Mouse (Mus musculus) stomach, embryonic 14.5 days (tissue): ENCODE measurements around the gene Ell2. TPM values are rescaled to one million over a fixed set of nuclear protein-coding genes. Genes with fewer than 3 reads are reported as not detected.

Experiments
- ATAC-seq: fragments of 200-750 bp; cut with Nextera tagmentation; 2 replicates; pipeline ENCODE4 v1.8.0; 2017; ENCODE audit warnings: low read depth, moderate TSS enrichment; ENCODE audit not compliant: insufficient number of reproducible peaks, insufficient read depth, low FRiP score
- H3K27ac ChIP-seq: fragments of 300-500 bp; sonication (generic); 2 replicates; pipeline ENCODE4 v1.5.1; 2014; ENCODE audit warnings: mild to moderate bottlenecking, low read length, moderate library complexity, mixed read lengths
- H3K27me3 ChIP-seq: fragments of 300-500 bp; sonication (generic); 2 replicates; pipeline ENCODE4 v1.6.1; 2014; ENCODE audit warnings: low read length, control low read depth, mixed read lengths; ENCODE audit not compliant: control insufficient read depth, insufficient read depth
- H3K36me3 ChIP-seq: fragments of 300-500 bp; sonication (generic); 2 replicates; pipeline ENCODE4 v1.6.1; 2014; ENCODE audit warnings: mild to moderate bottlenecking, control low read depth, low read length, moderate library complexity, mixed read lengths; ENCODE audit not compliant: control insufficient read depth, insufficient read depth
- H3K4me1 ChIP-seq: fragments of 300-500 bp; sonication (generic); 2 replicates; pipeline ENCODE4 v1.6.1; 2014; ENCODE audit warnings: low read length, control low read depth, mixed read lengths; ENCODE audit not compliant: control insufficient read depth, insufficient read depth
- H3K4me2 ChIP-seq: fragments of 300-500 bp; sonication (generic); replicated peaks from 2 replicates; pipeline ENCODE4 v1.6.1; 2014; ENCODE audit warnings: low read depth, low read length, control low read depth
- H3K4me3 ChIP-seq: fragments of 300-500 bp; sonication (generic); 2 replicates; pipeline ENCODE4 v1.5.1; 2014; ENCODE audit warnings: low read depth, low read length, control low read depth
- H3K9ac ChIP-seq: fragments of 300-500 bp; sonication (generic); replicated peaks from 2 replicates; pipeline ENCODE4 v1.6.1; 2014; ENCODE audit warnings: low read depth, mild to moderate bottlenecking, control low read depth, low read length, moderate library complexity, mixed read lengths
- H3K9me3 ChIP-seq: fragments of 300-500 bp; sonication (generic); 2 replicates; pipeline ENCODE4 v1.6.1; 2016; ENCODE audit warnings: low read depth, low read length, control low read depth; ENCODE audit not compliant: control insufficient read depth
- WGBS: fragments of 180-500 bp; shearing (Covaris S2); extraction: QIAGEN DNeasy Blood & Tissue Kit; methylation state at CpG from one replicate; pipeline ENCODE4 v1.1.7; 2014; 5-methylcytosine and 5-hydroxymethylcytosine counted together
- polyA plus RNA-seq: library from polyadenylated mRNA; unstranded; fragments of >200 nt; fragmentation: Nextera tagmentation; extraction: Ambion mirVana; gene quantifications from 2 replicates; pipeline ENCODE4 v1.2.1, GENCODE M21; 2014

Gene Ell2
- polyA plus RNA-seq, 1 experiment from 2014 or later: 11.2 TPM

DNA sequence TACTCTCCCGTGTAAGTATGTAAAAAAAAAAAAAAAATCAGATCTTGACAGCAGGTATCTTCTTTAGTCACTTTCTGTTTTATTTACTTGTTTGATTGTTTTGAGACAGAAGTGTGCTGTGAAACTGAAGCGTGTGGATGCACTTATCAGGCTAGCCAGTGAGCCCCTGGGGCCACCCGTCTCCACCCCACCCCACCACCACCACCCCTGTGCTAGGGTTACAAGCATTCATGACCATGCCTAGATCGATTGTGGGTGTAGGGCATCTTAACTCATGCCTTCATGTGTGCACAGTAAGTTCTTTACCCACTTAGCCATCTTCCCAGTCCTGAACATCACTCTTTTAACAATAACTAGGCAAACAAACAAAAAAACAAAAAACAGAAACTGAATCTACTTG is 13.1 kb downstream of the Ell2 start:
- H3K4me2 ChIP-seq: no peak overlapping the region
- H3K36me3 ChIP-seq: no peaks in the 10 kb centered on the region
- no peak overlapping the region for H3K27ac ChIP-seq
- 79% methylated on average over 4 of the region's 4 CpGs for whole genome bisulfite sequencing
- H3K4me1 ChIP-seq: no peaks in the 10 kb centered on the region
- no peak overlapping the region for H3K4me3 ChIP-seq
- no peaks in the 10 kb centered on the region for H3K27me3 ChIP-seq
- no peak overlapping the region for H3K9ac ChIP-seq
- no peak for ATAC-seq
- no peaks in the 10 kb centered on the region for H3K9me3 ChIP-seq

DNA sequence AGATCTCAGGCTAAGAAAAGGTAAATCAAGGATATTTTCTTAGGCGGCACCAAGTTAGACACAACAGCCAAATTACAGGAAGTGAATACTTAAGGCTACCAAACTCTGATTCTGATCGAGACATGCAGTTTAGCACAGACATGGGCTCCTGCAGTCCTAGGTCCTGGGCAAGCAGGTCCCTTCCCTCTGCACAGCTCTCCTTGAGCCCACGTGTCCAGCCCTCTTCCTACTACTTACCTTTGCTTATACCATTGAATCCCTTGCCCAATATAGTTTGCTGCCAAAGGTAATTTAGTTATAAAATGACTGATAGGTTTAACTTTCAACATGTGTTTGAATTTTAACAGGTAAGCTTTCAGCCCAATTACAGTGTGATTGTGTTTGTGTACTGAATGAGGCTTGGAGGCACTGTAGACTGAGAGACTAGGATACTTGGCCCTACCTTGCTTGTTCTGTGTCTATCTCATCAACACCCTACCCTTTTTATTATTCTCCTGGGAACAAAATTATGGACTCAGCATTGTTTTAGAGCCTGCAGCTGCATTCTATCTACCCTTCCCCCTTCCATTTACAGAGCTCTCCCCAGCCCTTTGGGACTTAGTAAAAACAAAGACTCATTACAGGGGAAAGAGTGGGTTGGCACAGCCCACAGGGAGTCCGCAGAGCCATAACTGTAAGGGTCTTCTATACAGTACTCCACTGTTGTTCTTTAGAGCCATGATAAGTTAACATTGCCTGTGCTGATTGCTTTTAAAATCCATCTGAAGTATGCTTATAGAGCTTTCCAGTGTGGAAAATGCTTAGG is 20.2 kb downstream of the Ell2 start:
- Histone ChIP-seq H3K4me1 (no peaks in the 10 kb centered on the region), H3K4me2 (no peak overlapping the region), H3K27ac (no peak overlapping the region), H3K27me3 (no peaks in the 10 kb centered on the region), H3K36me3 (no peaks in the 10 kb centered on the region), H3K4me3 (no peak overlapping the region), H3K9me3 (no peaks in the 10 kb centered on the region), H3K9ac (no peak overlapping the region)
- ATAC-seq: no peak
- 65% methylated on average over 4 of the region's 4 CpGs for WGBS

- Histone ChIP-seq H3K9me3 (no peaks in the 10 kb centered on the region), H3K27me3 (no peaks in the 10 kb centered on the region), H3K4me3 (no peak overlapping the region), H3K9ac (no peak overlapping the region), H3K27ac (no peak overlapping the region), H3K4me1 (no peaks in the 10 kb centered on the region), H3K4me2 (no peak overlapping the region), H3K36me3 (no peaks in the 10 kb centered on the region)
- 96% methylated on average over 1 of the region's 1 CpGs for WGBS
- ATAC-seq: no peak
These were observed 21.4 kb downstream of the Ell2 start for GRCm38 (mm10) chr13:75727932-75728331.

- no peaks in the 10 kb centered on the region for H3K9me3 ChIP-seq
- no peak overlapping the region for H3K4me3 ChIP-seq
- ATAC-seq: no peak
- no peaks in the 10 kb centered on the region for H3K4me1 ChIP-seq
- no peaks in the 10 kb centered on the region for H3K36me3 ChIP-seq
- H3K9ac ChIP-seq: no peak overlapping the region
- 74% methylated on average over 1 of the region's 1 CpGs for WGBS
- no peak overlapping the region for H3K4me2 ChIP-seq
- H3K27ac ChIP-seq: no peak overlapping the region
- H3K27me3 ChIP-seq: no peaks in the 10 kb centered on the region
These were observed 23.3 kb downstream of the Ell2 start for GRCm38 (mm10) chr13:75729834-75730233.

- no peak overlapping the region for H3K4me3 ChIP-seq
- no peak overlapping the region for H3K27ac ChIP-seq
- H3K9ac ChIP-seq: no peak overlapping the region
- H3K36me3 ChIP-seq: no peaks in the 10 kb centered on the region
- no peak for ATAC-seq
- H3K9me3 ChIP-seq: no peaks in the 10 kb centered on the region
- no peaks in the 10 kb centered on the region for H3K27me3 ChIP-seq
- no peaks in the 10 kb centered on the region for H3K4me1 ChIP-seq
- H3K4me2 ChIP-seq: no peak overlapping the region
These were observed 24.2 kb downstream of the Ell2 start for GRCm38 (mm10) chr13:75730717-75731116.

- Histone ChIP-seq H3K36me3 (no peaks in the 10 kb centered on the region), H3K4me3 (no peak overlapping the region), H3K27ac (no peak overlapping the region), H3K9ac (no peak overlapping the region), H3K27me3 (no peaks in the 10 kb centered on the region), H3K9me3 (no peaks in the 10 kb centered on the region), H3K4me1 (no peaks in the 10 kb centered on the region), H3K4me2 (no peak overlapping the region)
- ATAC-seq: peak; percentile 85; the same call in 1 of the 2 replicates
- 51% methylated on average over 3 of the region's 3 CpGs for WGBS
These were observed 27.1 kb downstream of the Ell2 start for GRCm38 (mm10) chr13:75733594-75734161.

DNA sequence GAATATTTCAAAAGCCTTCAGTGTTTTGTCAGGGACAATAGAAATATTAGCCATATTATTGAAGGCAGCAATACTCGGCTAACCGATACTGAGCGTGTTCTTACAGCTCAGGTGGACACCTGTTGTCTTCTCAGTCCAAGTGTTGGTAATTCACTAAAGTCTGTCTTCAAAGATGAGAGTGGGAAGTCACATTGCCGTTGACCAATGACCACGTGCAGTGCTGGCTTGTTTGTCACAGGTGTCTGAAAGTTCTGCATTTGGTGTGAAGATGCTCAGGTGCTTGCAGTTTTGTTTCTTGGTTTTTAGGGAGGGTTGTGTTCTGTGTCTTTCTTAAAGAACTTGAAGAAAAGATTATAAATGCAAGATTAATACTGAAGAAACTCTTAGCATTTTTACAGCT is 27.7 kb downstream of the Ell2 start:
- Histone ChIP-seq H3K36me3 (no peaks in the 10 kb centered on the region), H3K9me3 (no peaks in the 10 kb centered on the region), H3K27me3 (no peaks in the 10 kb centered on the region), H3K4me1 (peaks cover 3% of the 10 kb centered on the region; the same call in 1 of the 2 replicates), H3K9ac (no peak overlapping the region), H3K27ac (no peak overlapping the region), H3K4me3 (no peak overlapping the region), H3K4me2 (no peak overlapping the region)
- no peak for ATAC-seq
- WGBS: 89% methylated on average over 5 of the region's 5 CpGs

DNA sequence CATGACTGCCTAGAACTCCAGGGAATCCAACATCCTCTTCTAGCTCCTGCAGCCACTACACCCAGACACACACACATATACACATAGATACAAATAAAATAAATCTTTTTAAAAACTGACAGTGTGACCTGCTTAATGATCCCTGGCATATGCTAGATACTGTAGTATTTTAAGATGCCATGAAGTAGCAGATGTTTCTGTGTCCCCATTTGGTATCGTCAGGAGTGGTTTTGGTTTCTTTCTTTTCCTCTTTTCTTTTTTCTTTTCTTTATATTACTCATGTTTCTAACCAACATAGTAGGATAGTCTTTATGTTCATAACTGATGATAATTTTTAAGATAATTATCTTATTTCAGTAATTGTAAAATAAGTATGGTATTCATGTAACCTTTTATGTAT is 29.0 kb downstream of the Ell2 start:
- no peak overlapping the region for H3K9ac ChIP-seq
- H3K9me3 ChIP-seq: no peaks in the 10 kb centered on the region
- no peak overlapping the region for H3K4me2 ChIP-seq
- H3K36me3 ChIP-seq: no peaks in the 10 kb centered on the region
- peaks cover 7% of the 10 kb centered on the region; the same call in 1 of the 2 replicates for H3K4me1 ChIP-seq
- H3K4me3 ChIP-seq: no peak overlapping the region
- H3K27ac ChIP-seq: no peak overlapping the region
- WGBS: 93% methylated on average over 1 of the region's 1 CpGs
- no peaks in the 10 kb centered on the region for H3K27me3 ChIP-seq
- no peak for ATAC-seq
